Mouse (Mus musculus): Measurements from ENCODE around the gene Heatr5a.

Heatr5a gene

GRCm38 (mm10) chr12:51971070-51971664, at the start of gene Heatr5a:
TSS of gene Heatr5a (minus strand) at chr12:51971321.
- peak; percentile 86 for DNase-seq (ENCODE audit: low read depth)

- DNase-seq (ENCODE audit: low read depth): no peak
These were observed 43.4 kb upstream of the Heatr5a start for GRCm38 (mm10) chr12:52014494-52015029.

- DNase-seq (ENCODE audit: low read depth): no peak
These were observed 42.9 kb upstream of the Heatr5a start for GRCm38 (mm10) chr12:52014044-52014443.

DNA sequence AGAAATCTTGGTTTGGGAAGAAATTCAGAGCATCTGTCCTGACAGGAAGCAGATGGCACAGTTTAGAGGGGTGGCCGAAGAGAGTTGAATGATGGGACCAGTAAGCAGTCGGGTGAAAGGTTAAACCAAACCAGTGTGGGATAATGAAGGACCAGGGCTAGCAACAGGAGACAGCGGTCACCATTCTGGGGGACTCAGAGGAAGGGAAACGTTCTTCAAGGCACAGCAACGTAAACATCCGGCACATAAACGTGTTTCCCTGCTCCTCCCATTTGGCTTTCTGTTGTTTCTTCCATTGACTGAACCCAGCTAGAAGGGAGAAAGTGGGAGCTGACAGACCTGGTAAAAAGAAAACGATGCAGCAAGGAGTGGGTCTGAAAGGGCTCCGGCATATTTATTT, 42.2 kb upstream of the Heatr5a start:
- no peak for DNase-seq (ENCODE audit: low read depth)

DNA sequence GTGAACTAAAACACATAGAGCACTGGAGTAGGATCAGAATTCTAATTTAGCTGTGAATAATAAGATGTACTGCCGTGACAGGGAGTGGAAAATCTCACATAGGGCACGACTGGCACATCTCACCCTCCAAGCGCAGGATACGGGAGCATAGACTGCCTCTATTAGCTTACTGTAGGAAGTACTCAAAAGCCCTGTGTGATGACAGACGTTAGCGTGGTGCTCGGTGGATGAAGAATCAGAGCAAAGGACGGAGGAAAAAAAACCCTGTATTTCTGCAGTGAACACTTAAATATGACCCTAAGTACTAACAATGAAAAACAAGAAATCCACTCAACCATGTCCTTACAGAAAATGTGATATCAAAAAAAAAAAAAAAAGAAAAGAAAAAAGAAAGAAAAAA, 41.0 kb upstream of the Heatr5a start:
- DNase-seq (ENCODE audit: low read depth): no peak

- DNase-seq (ENCODE audit: low read depth): peak; percentile 79
These were observed 39.5 kb upstream of the Heatr5a start for GRCm38 (mm10) chr12:52010630-52010961.

DNA sequence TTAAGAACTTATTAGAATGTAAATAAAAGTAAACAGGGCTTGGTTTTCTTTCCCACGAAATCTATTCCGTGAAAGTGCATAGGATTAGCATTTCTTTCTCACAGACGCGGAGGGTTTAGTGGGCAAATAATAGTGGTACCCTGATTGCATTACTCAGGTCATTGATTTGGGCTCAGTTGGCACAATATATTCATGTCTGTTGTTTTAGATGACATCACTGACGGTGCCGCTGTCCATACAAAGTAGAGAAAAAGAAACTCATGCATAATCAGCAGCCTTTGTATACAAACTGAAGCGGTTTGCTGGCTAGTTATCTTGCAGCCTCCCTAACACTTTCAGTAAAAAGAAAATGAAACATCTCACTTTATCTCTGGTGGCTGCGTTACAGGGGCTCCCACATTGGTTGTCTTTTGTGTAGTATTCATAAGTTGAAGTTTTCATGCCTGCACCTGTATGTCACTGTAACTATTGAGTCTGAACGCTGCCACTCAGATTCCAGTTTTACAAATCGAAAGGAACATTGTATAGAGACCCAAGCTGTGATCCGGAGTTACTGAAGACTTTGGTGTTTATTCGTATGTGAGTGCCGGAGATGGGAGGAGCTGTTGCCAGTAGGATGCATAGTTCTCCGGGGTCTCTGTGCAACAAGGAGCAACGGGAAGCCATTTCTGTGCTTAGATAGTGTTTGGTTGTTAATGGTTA, 39.0 kb upstream of the Heatr5a start:
- DNase-seq (ENCODE audit: low read depth): no peak

- DNase-seq (ENCODE audit: low read depth): no peak
These were observed 35.5 kb upstream of the Heatr5a start for GRCm38 (mm10) chr12:52006633-52006994.

- peak; percentile 94 for DNase-seq (ENCODE audit: low read depth)
These were observed 34.9 kb upstream of the Heatr5a start, which contains the start of gene Dtd2 for GRCm38 (mm10) chr12:52005877-52006632. TSS of gene Dtd2 (minus strand) at chr12:52006501.

DNA sequence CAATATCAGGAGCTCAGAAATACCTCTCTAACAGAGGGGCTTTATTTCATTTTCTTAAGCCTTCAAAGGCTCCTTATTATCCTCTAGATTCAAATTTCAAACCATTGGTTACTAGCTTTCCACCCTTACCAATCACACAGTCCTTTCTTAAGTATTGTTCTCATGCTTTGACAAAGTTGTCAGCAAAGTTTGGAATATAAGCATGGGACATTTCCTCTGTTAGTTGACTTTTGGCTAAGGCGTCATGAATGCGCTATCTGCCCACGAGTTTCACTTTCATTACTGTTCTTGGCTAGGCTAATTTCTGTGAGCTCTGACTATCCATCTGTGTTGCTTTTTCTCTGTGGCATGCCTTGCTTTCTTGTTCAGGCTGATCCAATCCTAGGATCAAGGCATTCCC, 31.6 kb upstream of the Heatr5a start:
- DNase-seq (ENCODE audit: low read depth): peak; percentile 71

GRCm38 (mm10) chr12:52001544-52001943, 30.4 kb upstream of the Heatr5a start:
- DNase-seq (ENCODE audit: low read depth): peak; percentile 88

- no peak for DNase-seq (ENCODE audit: low read depth)
These were observed 27.3 kb upstream of the Heatr5a start for GRCm38 (mm10) chr12:51998366-51998932.

GRCm38 (mm10) chr12:51995738-51996536, 24.8 kb upstream of the Heatr5a start:
- DNase-seq (ENCODE audit: low read depth): no peak

- DNase-seq (ENCODE audit: low read depth): no peak
These were observed 19.5 kb upstream of the Heatr5a start for GRCm38 (mm10) chr12:51990629-51991028.

GRCm38 (mm10) chr12:51988536-51988935, 17.4 kb upstream of the Heatr5a start:
- DNase-seq (ENCODE audit: low read depth): no peak

DNA sequence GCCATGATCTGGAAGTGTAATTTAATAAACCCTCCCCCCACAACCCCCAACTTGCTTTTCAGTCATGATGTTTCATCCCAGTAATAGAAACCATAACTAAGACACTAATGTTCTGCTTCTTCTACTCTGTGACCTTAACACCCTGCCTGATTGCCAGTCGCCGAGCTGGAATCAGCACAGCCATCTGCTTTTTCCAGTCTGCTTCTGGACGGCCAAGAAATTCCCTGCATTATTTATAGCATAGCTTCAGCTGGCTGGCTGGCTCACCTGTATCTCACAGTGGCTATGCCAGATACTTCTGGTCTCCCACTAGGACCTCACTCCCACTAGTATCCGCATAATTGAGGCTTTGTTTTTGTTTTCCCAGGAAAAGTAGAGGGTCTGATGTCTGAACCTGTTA, 14.7 kb upstream of the Heatr5a start:
- DNase-seq (ENCODE audit: low read depth): no peak

DNA sequence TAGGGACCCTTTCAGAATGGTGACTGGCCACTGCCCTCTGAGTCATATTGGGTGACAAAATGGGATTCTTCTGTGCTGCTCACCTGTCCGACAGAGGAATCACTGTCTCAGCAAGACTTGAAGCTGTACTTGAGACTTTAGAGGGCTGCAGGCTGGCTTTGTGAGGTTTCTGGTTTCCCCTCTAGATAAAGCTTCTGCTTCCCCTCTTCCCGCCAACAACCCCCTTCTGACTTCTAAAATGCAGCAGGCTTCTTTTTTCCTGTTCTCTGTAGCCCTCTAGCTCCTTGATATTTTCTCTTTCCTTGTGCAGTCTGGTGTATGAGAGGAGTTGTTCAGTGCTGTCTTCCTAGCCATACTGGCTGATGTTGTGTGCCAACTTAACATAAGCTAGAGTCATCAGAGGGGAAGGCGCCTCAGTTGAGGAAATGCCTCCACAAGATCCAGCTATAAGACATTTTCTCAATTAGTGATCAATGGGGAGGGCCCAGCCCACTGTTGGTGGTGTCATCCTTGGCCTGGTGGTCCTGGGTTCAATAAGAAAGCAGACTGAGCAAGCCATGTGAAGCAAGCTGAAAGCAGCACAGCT, 14.1 kb upstream of the Heatr5a start:
- no peak for DNase-seq (ENCODE audit: low read depth)

- DNase-seq (ENCODE audit: low read depth): no peak
These were observed 12.5 kb upstream of the Heatr5a start for GRCm38 (mm10) chr12:51983625-51984024.

GRCm38 (mm10) chr12:51976531-51976930, 5.4 kb upstream of the Heatr5a start:
- peak; percentile 40 for DNase-seq (ENCODE audit: low read depth)

DNA sequence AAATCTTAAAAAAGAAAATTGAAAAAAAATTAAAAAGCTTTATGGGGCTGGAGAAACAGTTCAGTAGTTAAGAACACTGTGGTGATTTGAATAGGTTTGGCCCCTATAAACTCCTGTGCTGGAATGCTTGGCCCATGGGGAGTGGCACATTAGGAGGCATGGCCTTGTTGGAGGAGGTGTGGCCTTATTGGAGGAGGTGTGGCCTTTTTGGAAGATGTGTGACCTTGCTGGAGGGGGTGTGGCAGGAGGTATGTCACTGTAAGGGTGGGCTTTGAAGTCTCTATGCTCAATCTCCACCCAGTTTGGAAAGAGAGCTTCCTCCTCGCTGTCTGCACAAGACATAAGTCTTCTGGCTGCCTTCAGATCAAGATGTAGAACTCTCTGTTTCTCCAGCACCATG, 3.3 kb upstream of the Heatr5a start:
- DNase-seq (ENCODE audit: low read depth): no peak

- DNase-seq (ENCODE audit: low read depth): peak; percentile 44
These were observed 1.3 kb upstream of the Heatr5a start for GRCm38 (mm10) chr12:51972269-51973065.

All from induced T-regulatory cell, adult 2 months (primary cell).